Mouse (Mus musculus): ENCODE measurements around the gene Phf21a. TPM values are rescaled to one million over a fixed set of nuclear protein-coding genes. Genes with fewer than 3 reads are reported as not detected.
A peak's percentile ranks its signal among the peaks of the same experiment; 100 is the strongest.

The Phf21a gene
- total and polyA plus RNA-seq, 2 experiments from 2014 or later, result 31.7 to 41.3 TPM

DNA sequence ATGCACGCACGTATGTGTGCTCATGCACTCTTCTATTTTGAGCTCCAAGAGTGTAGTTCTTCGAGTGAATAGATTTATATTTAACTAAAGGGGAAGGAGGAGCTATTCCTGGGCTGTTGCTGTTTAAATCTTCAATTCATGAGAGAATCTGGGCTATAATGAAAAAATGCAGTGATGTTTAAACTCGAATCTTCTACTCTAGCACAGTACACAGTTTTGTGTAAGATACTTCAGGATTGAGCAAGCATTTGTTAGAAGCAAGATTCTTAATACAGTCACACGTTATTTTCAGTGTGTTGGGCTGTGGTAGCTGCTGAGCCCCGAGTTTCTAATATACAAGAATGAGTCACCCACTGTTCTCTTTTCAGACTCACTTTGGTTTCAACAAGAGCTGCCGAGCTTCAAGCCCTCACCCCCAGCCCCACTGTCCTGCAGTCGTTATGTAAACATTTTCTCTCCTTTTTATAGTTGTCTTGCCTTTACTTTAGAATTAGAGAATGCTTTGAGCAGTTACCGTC lies 173.2 kb downstream of the Phf21a start:
- Histone ChIP-seq H3K27me3 (ENCODE audit: insufficient read depth, low read length) (no peaks in the 10 kb centered on the region), H3K4me2 (ENCODE audit: low read depth, low read length, poor library complexity, severe bottlenecking) (no peak overlapping the region), H3K36me3 (ENCODE audit: insufficient read depth, low read length) (no peaks in the 10 kb centered on the region), H3K4me1 (ENCODE audit: insufficient read depth, low read length) (no peaks in the 10 kb centered on the region), H3K9me3 (ENCODE audit: low read length) (no peaks in the 10 kb centered on the region), H3K27ac (ENCODE audit: low read depth, low read length) (no peak overlapping the region), H3K9ac (replicated peaks; ENCODE audit: low read length, poor library complexity, severe bottlenecking) (no peak overlapping the region), H3K4me3 (ENCODE audit: low read depth, low read length) (no peak overlapping the region)
- WGBS, result 73% methylated on average over 9 of the region's 9 CpGs
- ATAC-seq (ENCODE audit: low FRiP score) (no peak), DNase-seq (ENCODE audit: low spot score) (no peak)
- no peak for TF ChIP-seq CTCF (IDR thresholded peaks at IDR 0.05)

DNA sequence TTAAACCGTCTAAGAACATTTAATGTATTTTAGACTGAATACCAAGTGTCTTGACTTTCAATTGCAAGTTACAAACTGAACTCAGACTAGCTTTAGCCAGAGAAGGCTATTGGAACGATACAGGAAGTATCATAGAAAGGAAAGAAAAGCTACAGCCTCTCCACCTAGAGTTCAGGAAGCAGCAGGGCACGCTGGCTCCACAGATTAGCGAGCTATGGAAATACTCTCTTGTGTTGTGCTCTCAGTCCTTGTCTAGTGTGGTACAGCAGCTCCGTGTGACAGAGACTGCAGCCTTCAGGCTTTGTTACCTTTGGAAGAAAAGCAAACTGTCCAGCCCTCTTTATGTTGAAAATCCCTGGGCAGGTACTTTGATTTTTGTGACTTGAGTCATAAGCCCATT lies 176.3 kb downstream of the Phf21a start:
- no peak for ATAC-seq (ENCODE audit: low FRiP score)
- Histone ChIP-seq H3K9ac (replicated peaks; ENCODE audit: low read length, poor library complexity, severe bottlenecking) (no peak overlapping the region), H3K27me3 (ENCODE audit: insufficient read depth, low read length) (no peaks in the 10 kb centered on the region), H3K27ac (ENCODE audit: low read depth, low read length) (no peak overlapping the region), H3K4me3 (ENCODE audit: low read depth, low read length) (no peak overlapping the region), H3K36me3 (ENCODE audit: insufficient read depth, low read length) (no peaks in the 10 kb centered on the region), H3K9me3 (ENCODE audit: low read length) (no peaks in the 10 kb centered on the region), H3K4me1 (ENCODE audit: insufficient read depth, low read length) (0 out of 2 replicates have a peak, but pooled peaks cover 3% of the 10 kb centered on the region), H3K4me2 (ENCODE audit: low read depth, low read length, poor library complexity, severe bottlenecking) (no peak overlapping the region)
- TF ChIP-seq CTCF (IDR thresholded peaks at IDR 0.05), result no peak
- DNase-seq (ENCODE audit: low spot score), result no peak
- WGBS, result 89% methylated on average over 5 of the region's 5 CpGs

DNA sequence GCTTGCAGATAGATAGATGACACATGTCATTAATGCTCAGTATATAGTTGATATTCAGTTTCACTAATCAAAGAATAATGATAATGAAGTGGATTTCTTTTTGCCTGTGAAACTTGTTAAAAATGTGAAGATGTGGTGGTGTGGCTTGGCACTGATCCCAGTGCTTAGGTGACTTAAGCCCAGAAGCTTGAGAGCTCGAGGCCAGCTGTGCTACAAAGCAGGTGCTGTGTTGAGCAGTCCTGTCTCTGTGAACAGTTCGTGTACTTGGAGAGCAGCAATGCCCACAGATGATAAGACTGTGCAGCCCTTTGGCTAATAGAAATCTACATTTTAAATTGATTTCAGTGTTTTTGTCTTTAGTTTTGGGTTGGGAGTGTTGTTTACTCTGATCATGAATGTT lies 179.6 kb downstream of the Phf21a start:
- Histone ChIP-seq H3K27ac (ENCODE audit: low read depth, low read length) (no peak overlapping the region), H3K9me3 (ENCODE audit: low read length) (no peaks in the 10 kb centered on the region), H3K4me1 (ENCODE audit: insufficient read depth, low read length) (0 out of 2 replicates have a peak, but pooled peaks cover 3% of the 10 kb centered on the region), H3K9ac (replicated peaks; ENCODE audit: low read length, poor library complexity, severe bottlenecking) (no peak overlapping the region), H3K4me3 (ENCODE audit: low read depth, low read length) (no peak overlapping the region), H3K4me2 (ENCODE audit: low read depth, low read length, poor library complexity, severe bottlenecking) (no peak overlapping the region), H3K36me3 (ENCODE audit: insufficient read depth, low read length) (no peaks in the 10 kb centered on the region), H3K27me3 (ENCODE audit: insufficient read depth, low read length) (no peaks in the 10 kb centered on the region)
- DNase-seq (ENCODE audit: low spot score), result no peak
- no peak for ATAC-seq (ENCODE audit: low FRiP score)
- WGBS, result 39% methylated on average over 2 of the region's 2 CpGs
- no peak for TF ChIP-seq CTCF (IDR thresholded peaks at IDR 0.05)

DNA sequence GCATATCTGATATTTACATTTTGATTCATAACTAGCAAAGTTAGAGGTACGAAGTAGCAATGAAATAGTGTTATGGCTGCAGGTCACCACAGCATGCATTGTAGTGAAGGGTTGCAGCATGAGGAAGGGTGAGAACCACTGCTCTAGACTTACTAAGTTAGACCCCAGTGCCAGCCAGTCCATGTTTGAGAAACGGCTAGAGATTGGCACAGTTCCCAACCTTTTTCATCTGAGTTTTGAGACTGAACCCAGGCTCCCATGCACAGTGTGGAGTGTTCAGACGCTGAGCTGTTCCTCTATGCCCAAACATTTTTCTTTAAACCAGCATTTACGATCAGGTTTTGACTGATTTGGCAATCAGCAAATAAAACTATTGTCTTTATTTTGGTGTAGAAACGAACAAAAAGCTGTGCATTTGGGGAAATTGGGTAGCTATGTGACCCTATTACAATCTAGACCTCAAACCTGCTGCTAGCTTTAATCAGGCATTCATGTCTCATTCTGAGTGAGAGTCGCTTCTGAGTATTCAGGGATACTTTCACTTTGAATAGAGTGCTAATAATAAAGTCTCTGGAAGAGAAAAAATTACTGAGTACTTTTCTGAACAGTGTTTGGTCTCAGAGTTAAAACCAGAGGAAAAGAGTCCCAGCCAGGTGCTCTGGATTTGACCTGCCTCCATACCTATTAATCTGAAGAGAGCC lies 180.3 kb downstream of the Phf21a start:
- ATAC-seq (ENCODE audit: low FRiP score) (no peak), DNase-seq (ENCODE audit: low spot score) (peak; percentile 42)
- H3K4me2 ChIP-seq (ENCODE audit: low read depth, low read length, poor library complexity, severe bottlenecking), result no peak overlapping the region
- 0 out of 2 replicates have a peak, but pooled peaks cover 3% of the 10 kb centered on the region for H3K4me1 ChIP-seq (ENCODE audit: insufficient read depth, low read length)
- no peaks in the 10 kb centered on the region for H3K36me3 ChIP-seq (ENCODE audit: insufficient read depth, low read length)
- 0 out of 2 replicates have a peak overlapping the region, but pooled peaks have one; percentile 3 for H3K27ac ChIP-seq (ENCODE audit: low read depth, low read length)
- TF ChIP-seq CTCF (IDR thresholded peaks at IDR 0.05), result no peak
- H3K9ac ChIP-seq (replicated peaks; ENCODE audit: low read length, poor library complexity, severe bottlenecking), result no peak overlapping the region
- WGBS, result 68% methylated on average over 6 of the region's 6 CpGs
- no peaks in the 10 kb centered on the region for H3K27me3 ChIP-seq (ENCODE audit: insufficient read depth, low read length)
- H3K9me3 ChIP-seq (ENCODE audit: low read length), result no peaks in the 10 kb centered on the region
- no peak overlapping the region for H3K4me3 ChIP-seq (ENCODE audit: low read depth, low read length)

DNA sequence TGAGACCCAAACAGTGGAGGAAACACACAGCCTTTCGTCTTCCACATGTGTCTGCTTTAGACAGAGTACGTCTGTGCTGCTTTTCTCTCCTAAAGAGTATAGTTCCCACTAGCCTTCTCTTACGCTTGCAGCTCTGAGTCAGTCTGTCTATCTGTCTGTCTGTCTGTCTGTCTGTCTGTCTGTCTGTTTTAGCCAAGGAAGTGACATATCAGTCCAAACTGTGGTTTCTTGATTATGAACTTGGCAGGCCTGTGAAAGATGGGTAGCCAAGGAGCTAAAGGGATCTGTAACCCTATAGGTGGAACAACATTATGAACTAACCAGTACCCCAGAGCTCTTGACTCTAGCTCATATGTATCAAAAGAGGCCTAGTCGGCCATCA lies 180.9 kb downstream of the Phf21a start:
- Histone ChIP-seq H3K27me3 (ENCODE audit: insufficient read depth, low read length) (no peaks in the 10 kb centered on the region), H3K4me3 (ENCODE audit: low read depth, low read length) (no peak overlapping the region), H3K9me3 (ENCODE audit: low read length) (no peaks in the 10 kb centered on the region), H3K36me3 (ENCODE audit: insufficient read depth, low read length) (no peaks in the 10 kb centered on the region), H3K9ac (replicated peaks; ENCODE audit: low read length, poor library complexity, severe bottlenecking) (no peak overlapping the region), H3K4me1 (ENCODE audit: insufficient read depth, low read length) (0 out of 2 replicates have a peak, but pooled peaks cover 3% of the 10 kb centered on the region), H3K4me2 (ENCODE audit: low read depth, low read length, poor library complexity, severe bottlenecking) (no peak overlapping the region), H3K27ac (ENCODE audit: low read depth, low read length) (no peak overlapping the region)
- ATAC-seq (ENCODE audit: low FRiP score) (no peak), DNase-seq (ENCODE audit: low spot score) (no peak)
- TF ChIP-seq CTCF (IDR thresholded peaks at IDR 0.05), result no peak
- 86% methylated on average over 4 of the region's 4 CpGs for WGBS

DNA sequence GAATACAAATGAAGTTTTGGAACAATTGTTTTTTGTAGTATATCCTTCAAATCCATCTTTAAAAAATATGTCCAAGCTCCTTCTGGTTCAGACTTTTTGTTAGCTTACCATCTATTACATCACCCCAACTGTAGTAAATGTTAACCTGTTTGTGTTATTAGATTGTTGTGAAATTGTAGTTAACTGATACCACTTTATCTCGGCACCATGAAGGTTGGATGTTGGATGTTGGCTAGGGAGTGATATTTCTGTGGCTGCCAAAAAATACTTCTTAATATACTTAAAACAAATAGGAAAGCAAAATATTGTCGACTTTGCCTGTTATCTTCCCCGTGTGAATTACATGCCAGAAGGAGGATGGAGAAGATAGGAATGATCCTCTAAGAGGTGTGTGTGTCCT lies 184.9 kb downstream of the Phf21a start:
- Histone ChIP-seq H3K4me2 (ENCODE audit: low read depth, low read length, poor library complexity, severe bottlenecking) (no peak overlapping the region), H3K27me3 (ENCODE audit: insufficient read depth, low read length) (no peaks in the 10 kb centered on the region), H3K27ac (ENCODE audit: low read depth, low read length) (no peak overlapping the region), H3K4me3 (ENCODE audit: low read depth, low read length) (no peak overlapping the region), H3K36me3 (ENCODE audit: insufficient read depth, low read length) (no peaks in the 10 kb centered on the region), H3K4me1 (ENCODE audit: insufficient read depth, low read length) (peaks cover 11% of the 10 kb centered on the region; the same call in 1 of the 2 replicates), H3K9me3 (ENCODE audit: low read length) (no peaks in the 10 kb centered on the region), H3K9ac (replicated peaks; ENCODE audit: low read length, poor library complexity, severe bottlenecking) (no peak overlapping the region)
- DNase-seq (ENCODE audit: low spot score) (no peak), ATAC-seq (ENCODE audit: low FRiP score) (no peak)
- no peak for TF ChIP-seq CTCF (IDR thresholded peaks at IDR 0.05)
- WGBS, result 75% methylated on average over 3 of the region's 3 CpGs
